Mouse (Mus musculus) forebrain, embryonic 14.5 days (tissue): ENCODE data around the gene Gkap1. TPM values are rescaled to one million over a fixed set of nuclear protein-coding genes. Genes with fewer than 3 reads are reported as not detected.

Experiments
- ATAC-seq: fragments of 200-750 bp; cut with Nextera tagmentation; 2 replicates; pipeline ENCODE4 v1.8.0; 2017; ENCODE audit warnings: mild to moderate bottlenecking, moderate library complexity
- DNase-seq: peaks from one replicate; pipeline ENCODE4 v3.0.0-alpha.2; 2015; ENCODE audit warnings: low spot score
- H3K27ac ChIP-seq: fragments of 300-500 bp; sonication (generic); 2 replicates; pipeline ENCODE4 v1.5.1; 2014; ENCODE audit warnings: low read depth, mild to moderate bottlenecking, control low read depth, low read length, moderate library complexity
- H3K27me3 ChIP-seq: fragments of 300-500 bp; sonication (generic); replicated peaks from 2 replicates; pipeline ENCODE4 v1.6.1; 2014; ENCODE audit warnings: low read length, control low read depth, mixed read lengths; ENCODE audit not compliant: control insufficient read depth, insufficient read depth
- H3K36me3 ChIP-seq: fragments of 300-500 bp; sonication (generic); 2 replicates; pipeline ENCODE4 v1.6.1; 2014; ENCODE audit warnings: low read length, control low read depth; ENCODE audit not compliant: control insufficient read depth, insufficient read depth
- H3K4me1 ChIP-seq: fragments of 300-500 bp; sonication (generic); 2 replicates; pipeline ENCODE4 v1.6.1; 2014; ENCODE audit warnings: antibody characterized with exemption, low read length, control low read depth; ENCODE audit not compliant: control insufficient read depth, insufficient read depth
- H3K4me2 ChIP-seq: fragments of 300-500 bp; sonication (generic); 2 replicates; pipeline ENCODE4 v1.6.1; 2014; ENCODE audit warnings: mild to moderate bottlenecking, control low read depth, low read length
- H3K4me3 ChIP-seq: fragments of 300-500 bp; sonication (generic); 2 replicates; pipeline ENCODE4 v1.5.1; 2014; ENCODE audit warnings: low read depth, low read length, control low read depth
- H3K9ac ChIP-seq: fragments of 300-500 bp; sonication (generic); 2 replicates; pipeline ENCODE4 v1.6.1; 2014; ENCODE audit warnings: mild to moderate bottlenecking, low read length, control low read depth, moderate library complexity
- H3K9me3 ChIP-seq: fragments of 300-500 bp; sonication (generic); replicated peaks from 2 replicates; pipeline ENCODE4 v1.6.1; 2016; ENCODE audit warnings: low read length, control low read depth, mixed read lengths; ENCODE audit not compliant: control insufficient read depth
- WGBS: fragments of 180-500 bp; shearing (Covaris S2); extraction: QIAGEN DNeasy Blood & Tissue Kit; methylation state at CpG from one replicate; pipeline ENCODE4 v1.1.7; 2014; 5-methylcytosine and 5-hydroxymethylcytosine counted together
- polyA plus RNA-seq: library from polyadenylated mRNA; unstranded; fragments of >200 nt; fragmentation: Nextera tagmentation; extraction: Ambion mirVana; gene quantifications from 2 replicates; pipeline ENCODE4 v1.2.1, GENCODE M21; 2014

Gkap1 gene
- polyA plus RNA-seq, 1 experiment from 2014 or later: 24.2 TPM

- no peak for DNase-seq
- Histone ChIP-seq H3K9ac (no peak overlapping the region), H3K4me3 (no peak overlapping the region), H3K36me3 (no peaks in the 10 kb centered on the region), H3K9me3 (no peaks in the 10 kb centered on the region), H3K27me3 (no peaks in the 10 kb centered on the region), H3K4me1 (no peaks in the 10 kb centered on the region), H3K27ac (no peak overlapping the region), H3K4me2 (no peak overlapping the region)
- no peak for ATAC-seq
- WGBS: 87% methylated on average over 10 of the region's 10 CpGs
Measured at GRCm38 (mm10) chr13:58276256-58276655, 757 bp upstream of the Gkap1 start.

GRCm38 (mm10) chr13:58275076-58275475 lies 423 bp downstream of the Gkap1 start:
- Histone ChIP-seq H3K4me3 (peak overlapping the region; percentile 79), H3K9me3 (no peaks in the 10 kb centered on the region), H3K36me3 (no peaks in the 10 kb centered on the region), H3K4me2 (peak overlapping the region; percentile 73), H3K27me3 (no peaks in the 10 kb centered on the region), H3K4me1 (no peaks in the 10 kb centered on the region), H3K27ac (no peak overlapping the region), H3K9ac (peak overlapping the region; percentile 81)
- WGBS: 16% methylated on average over 9 of the region's 9 CpGs
- no peak for ATAC-seq
- DNase-seq: no peak

DNA sequence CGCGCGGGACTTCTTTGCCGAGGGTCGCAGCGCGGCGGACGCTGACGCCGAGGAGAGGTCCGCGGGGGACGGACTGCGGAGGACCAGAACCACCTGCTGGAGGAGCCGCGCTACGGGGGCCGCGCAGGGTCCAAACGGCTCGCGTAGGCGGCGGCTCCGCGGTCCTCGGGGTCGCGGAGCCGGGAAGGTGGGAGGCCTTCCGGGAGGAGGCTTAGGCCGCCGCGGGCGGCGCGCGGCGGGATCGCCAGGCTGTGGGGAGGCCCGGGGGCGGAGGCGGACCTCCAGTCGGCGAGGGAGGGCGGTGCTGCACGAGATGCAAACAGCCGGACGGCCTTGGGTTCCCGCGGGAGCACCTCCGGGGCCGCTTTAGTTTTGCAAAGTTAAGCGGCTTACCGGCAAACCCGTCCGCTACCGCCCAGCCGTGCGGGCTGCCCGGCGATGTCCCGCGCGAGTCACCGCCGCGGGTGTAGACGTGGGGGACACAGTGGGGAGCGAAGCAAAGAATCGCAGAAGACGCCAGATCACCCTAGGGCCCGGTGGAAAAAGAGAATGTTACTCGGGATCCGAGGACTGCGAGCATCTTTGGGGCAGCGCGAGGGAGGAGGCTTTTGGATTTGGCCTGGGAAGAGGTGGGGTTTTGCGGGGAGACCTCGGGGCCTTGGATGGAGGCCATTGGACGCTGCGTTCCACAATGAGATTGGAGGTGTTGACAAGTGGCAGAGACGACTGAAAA lies 1.1 kb downstream of the Gkap1 start:
- Histone ChIP-seq H3K9me3 (no peaks in the 10 kb centered on the region), H3K4me2 (peak overlapping the region; percentile 73), H3K27me3 (no peaks in the 10 kb centered on the region), H3K9ac (peak overlapping the region; percentile 81), H3K4me3 (peak overlapping the region; percentile 79), H3K4me1 (no peaks in the 10 kb centered on the region), H3K36me3 (no peaks in the 10 kb centered on the region), H3K27ac (peak overlapping the region; percentile 84)
- ATAC-seq (peak; percentile 75), DNase-seq (peak; percentile 76)
- WGBS: under 1% methylated on average over 76 of the region's 84 CpGs

- ATAC-seq: peak; percentile 78
- Histone ChIP-seq H3K9me3 (no peaks in the 10 kb centered on the region), H3K4me3 (peak overlapping the region; percentile 79), H3K9ac (peak overlapping the region; percentile 81), H3K4me1 (no peaks in the 10 kb centered on the region), H3K27ac (peak overlapping the region; percentile 84), H3K4me2 (peak overlapping the region; percentile 73), H3K27me3 (no peaks in the 10 kb centered on the region), H3K36me3 (no peaks in the 10 kb centered on the region)
- under 1% methylated on average over 85 of the region's 115 CpGs for WGBS
- DNase-seq: peak; percentile 76
Measured at GRCm38 (mm10) chr13:58273411-58274258, 1.9 kb downstream of the Gkap1 start.

DNA sequence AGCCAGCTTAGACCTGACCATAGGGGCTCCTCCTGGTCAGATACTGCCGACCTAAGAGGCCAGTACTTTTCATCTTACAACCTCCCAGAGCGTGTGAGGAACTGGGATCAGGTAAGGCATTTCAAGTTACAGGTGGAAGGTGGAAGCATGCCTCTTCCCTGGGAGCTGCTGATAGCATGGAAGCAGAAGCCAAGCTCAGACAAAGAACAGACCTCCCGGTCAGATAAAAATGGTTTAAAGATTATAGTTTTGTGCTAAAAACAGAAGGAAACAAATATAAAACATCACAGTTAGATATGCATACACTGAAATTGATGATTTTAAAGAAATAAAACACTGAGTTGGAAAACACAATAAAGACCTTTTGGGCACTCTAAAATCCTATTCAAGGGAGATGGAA lies 8.6 kb downstream of the Gkap1 start:
- 86% methylated on average over 3 of the region's 3 CpGs for WGBS
- no peak overlapping the region for H3K4me3 ChIP-seq
- H3K4me2 ChIP-seq: no peak overlapping the region
- no peak overlapping the region for H3K27ac ChIP-seq
- no peak overlapping the region for H3K9ac ChIP-seq
- no peaks in the 10 kb centered on the region for H3K4me1 ChIP-seq
- H3K9me3 ChIP-seq: no peaks in the 10 kb centered on the region
- ATAC-seq (no peak), DNase-seq (no peak)
- H3K36me3 ChIP-seq: peaks cover 11% of the 10 kb centered on the region; the same call in 1 of the 2 replicates
- no peaks in the 10 kb centered on the region for H3K27me3 ChIP-seq

DNA sequence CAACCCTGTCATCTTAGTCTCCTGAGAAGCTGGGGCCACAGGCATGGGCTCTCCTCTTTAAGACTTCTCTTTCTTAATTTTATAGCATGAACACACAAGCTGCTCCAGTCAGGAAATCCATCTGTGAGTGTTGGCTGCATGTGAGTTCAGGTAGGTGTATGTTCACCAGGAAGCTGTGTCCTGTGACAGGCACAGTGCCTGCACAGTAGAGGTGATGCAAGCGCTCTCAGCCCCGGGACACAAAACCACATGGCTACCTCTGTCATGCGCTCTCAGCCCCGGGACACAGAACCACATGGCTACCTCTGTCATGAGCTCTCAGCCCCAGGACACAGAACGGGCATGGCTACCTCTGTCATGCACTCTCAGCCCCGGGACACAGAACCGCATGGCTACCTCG lies 12.0 kb downstream of the Gkap1 start:
- H3K4me1 ChIP-seq: no peaks in the 10 kb centered on the region
- 85% methylated on average over 8 of the region's 8 CpGs for WGBS
- H3K4me3 ChIP-seq: no peak overlapping the region
- H3K4me2 ChIP-seq: no peak overlapping the region
- no peak for DNase-seq
- no peak overlapping the region for H3K27ac ChIP-seq
- H3K36me3 ChIP-seq: peaks cover 18% of the 10 kb centered on the region; the same call in 1 of the 2 replicates
- no peak overlapping the region for H3K9ac ChIP-seq
- ATAC-seq: no peak
- no peaks in the 10 kb centered on the region for H3K27me3 ChIP-seq
- no peaks in the 10 kb centered on the region for H3K9me3 ChIP-seq

DNA sequence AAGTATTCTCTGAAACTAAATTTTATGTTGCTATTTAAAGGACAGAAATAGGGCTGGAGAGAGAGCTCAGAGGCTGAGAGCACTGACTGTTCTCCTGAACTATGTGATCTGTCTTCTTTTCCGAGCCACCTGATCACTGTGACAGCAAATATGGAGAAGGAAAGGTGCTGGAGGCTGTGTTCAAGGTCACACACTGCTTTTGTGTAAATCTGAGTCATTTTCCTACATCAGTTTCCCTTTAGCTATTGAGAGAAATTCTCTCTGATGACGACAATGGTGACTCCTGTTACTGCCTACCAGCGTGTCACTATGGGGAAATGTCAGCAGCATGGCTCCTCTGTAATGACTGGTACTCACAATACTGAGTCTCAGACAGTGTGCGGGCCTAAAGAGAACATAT lies 13.8 kb downstream of the Gkap1 start:
- Histone ChIP-seq H3K9ac (no peak overlapping the region), H3K4me2 (no peak overlapping the region), H3K4me1 (no peaks in the 10 kb centered on the region), H3K9me3 (no peaks in the 10 kb centered on the region), H3K27ac (no peak overlapping the region), H3K36me3 (peaks cover 18% of the 10 kb centered on the region; the same call in 1 of the 2 replicates), H3K27me3 (no peaks in the 10 kb centered on the region), H3K4me3 (no peak overlapping the region)
- WGBS: 85% methylated on average over 4 of the region's 4 CpGs
- ATAC-seq (no peak), DNase-seq (no peak)

- Histone ChIP-seq H3K9ac (no peak overlapping the region), H3K27ac (no peak overlapping the region), H3K4me2 (no peak overlapping the region), H3K4me3 (no peak overlapping the region), H3K4me1 (no peaks in the 10 kb centered on the region), H3K27me3 (no peaks in the 10 kb centered on the region), H3K36me3 (peaks cover 25% of the 10 kb centered on the region), H3K9me3 (no peaks in the 10 kb centered on the region)
- DNase-seq: no peak
- ATAC-seq: no peak
- 93% methylated on average over 1 of the region's 1 CpGs for WGBS
Measured at GRCm38 (mm10) chr13:58253268-58253667, 22.2 kb downstream of the Gkap1 start.

GRCm38 (mm10) chr13:58248957-58249356 lies 26.5 kb downstream of the Gkap1 start:
- Histone ChIP-seq H3K4me2 (no peak overlapping the region), H3K36me3 (peaks cover 24% of the 10 kb centered on the region), H3K4me3 (no peak overlapping the region), H3K27ac (no peak overlapping the region), H3K4me1 (no peaks in the 10 kb centered on the region), H3K9me3 (no peaks in the 10 kb centered on the region), H3K9ac (no peak overlapping the region), H3K27me3 (no peaks in the 10 kb centered on the region)
- WGBS: 96% methylated on average over 5 of the region's 5 CpGs
- ATAC-seq: no peak
- DNase-seq: no peak
